Mouse (Mus musculus): Measurements from ENCODE around the gene Gm28044.
"Not testable (repeated sequence)": the region's sequence is repeated elsewhere in the genome, so short reads cannot be mapped to it uniquely, and the experiment has no call there.

DNA sequence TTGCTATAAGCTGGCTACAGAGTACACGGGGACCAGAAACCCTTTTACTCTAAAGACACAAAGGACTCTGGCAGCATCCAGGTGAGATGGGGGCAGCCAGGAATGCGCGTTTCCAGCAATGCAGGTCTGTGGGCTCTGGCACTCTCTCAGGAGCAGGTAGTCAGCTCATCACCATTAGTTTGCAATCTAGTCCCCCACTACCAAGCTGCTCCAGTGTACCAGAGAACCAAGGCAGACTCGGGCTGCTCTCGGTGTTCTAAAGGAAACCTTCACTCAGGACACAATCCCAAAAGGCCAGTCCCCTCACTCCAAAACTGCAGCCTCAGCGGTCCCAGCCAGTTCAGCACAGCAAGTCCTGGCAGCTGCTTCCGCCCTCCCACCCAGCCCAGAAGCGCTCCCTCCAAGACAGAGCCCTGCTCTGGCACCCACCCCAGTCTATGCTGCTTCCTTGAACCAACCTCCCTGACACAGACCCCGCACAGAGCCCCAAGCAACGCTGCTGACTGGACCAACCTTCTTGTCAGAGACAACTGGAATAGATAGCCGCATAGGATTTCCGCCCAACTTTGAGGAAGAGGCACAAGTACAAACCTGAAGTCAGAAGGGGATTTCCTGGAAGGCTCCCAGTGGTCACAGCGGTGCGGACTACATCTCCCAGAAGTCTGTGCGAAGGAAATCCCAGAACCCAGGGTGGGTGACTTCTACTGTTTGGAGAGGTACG is 39.0 kb upstream of the Gm28044 start, which contains the start of gene Zfp429:
- not testable (repeated sequence) for TF ChIP-seq CTCF (IDR thresholded peaks at IDR 0.05; ENCODE audit: extremely low read depth, insufficient read depth, insufficient read length, insufficient replicate concordance)
- TF ChIP-seq POLR2A (IDR thresholded peaks at IDR 0.05; ENCODE audit: low read depth, low read length) = peak; percentile 11; the same call in 1 of the 2 replicates
